Mouse (Mus musculus): ENCODE data around the gene Mthfr. TPM values are rescaled to one million over a fixed set of nuclear protein-coding genes. Genes with fewer than 3 reads are reported as not detected.
A peak's percentile ranks its signal among the peaks of the same experiment; 100 is the strongest.

Mthfr gene
- polyA plus RNA-seq, 2 experiments, result 7.0 to 9.2 TPM

GRCm38 (mm10) chr4:148083176-148083899, 44.5 kb downstream of the Mthfr start:
- ATAC-seq (ENCODE audit: insufficient read depth) (peak; percentile 11; the same call in 1 of the 2 replicates), DNase-seq (ENCODE audit: low read depth in 3 of 3, low spot score in 3 of 3) (no peak)
- H3K4me2 ChIP-seq (ENCODE audit: low read depth), result peak overlapping the region; percentile 53
- H3K4me1 ChIP-seq (replicated peaks; ENCODE audit: control insufficient read depth in 2 of 2, insufficient read depth in 2 of 2, low read length in 1 of 2), result peaks cover 21 to 39% of the 10 kb centered on the region in 2 experiments
- peak overlapping the region; percentile 38; the same call in 1 of the 2 replicates for H3K9ac ChIP-seq (replicated peaks)
- no peaks in the 10 kb centered on the region for H3K9me3 ChIP-seq (ENCODE audit: control insufficient read depth, low read length)
- H3K36me3 ChIP-seq (replicated peaks; ENCODE audit: control insufficient read depth, insufficient read depth, low read depth), result no peaks in the 10 kb centered on the region
- H3K4me3 ChIP-seq (ENCODE audit: insufficient read depth in 1 of 2, low read depth in 2 of 2, low read length in 2 of 2), result no peak overlapping the region
- TF ChIP-seq CTCF (IDR thresholded peaks at IDR 0.05; ENCODE audit: low read depth) (no peak), EP300 (IDR thresholded peaks at IDR 0.05; ENCODE audit: low read depth) (no peak)
- WGBS (ENCODE audit: insufficient replicate concordance), result 24% methylated on average over 21 of the region's 21 CpGs
- H3K27ac ChIP-seq, result peak overlapping the region; percentile 63
- no peaks in the 10 kb centered on the region for H3K27me3 ChIP-seq (ENCODE audit: control insufficient read depth, insufficient read depth, low read length)

GRCm38 (mm10) chr4:148084261-148084714, 45.4 kb downstream of the Mthfr start:
- 32% methylated on average over 7 of the region's 8 CpGs for WGBS (ENCODE audit: insufficient replicate concordance)
- H3K27ac ChIP-seq, result no peak overlapping the region
- no peak for DNase-seq (ENCODE audit: low read depth in 3 of 3, low spot score in 3 of 3)

GRCm38 (mm10) chr4:148085131-148085906, 46.4 kb downstream of the Mthfr start:
- 52% methylated on average over 10 of the region's 10 CpGs for WGBS (ENCODE audit: insufficient replicate concordance)
- Histone ChIP-seq H3K36me3 (replicated peaks; ENCODE audit: control insufficient read depth, insufficient read depth, low read depth) (no peaks in the 10 kb centered on the region), H3K9me3 (ENCODE audit: control insufficient read depth, low read length) (no peaks in the 10 kb centered on the region), H3K4me2 (ENCODE audit: low read depth) (0 out of 2 replicates have a peak overlapping the region, but pooled peaks have one; percentile 4), H3K27ac (no peak overlapping the region), H3K4me1 (replicated peaks; ENCODE audit: control insufficient read depth in 2 of 2, insufficient read depth in 2 of 2, low read length in 1 of 2) (peaks cover 21 to 39% of the 10 kb centered on the region in 2 experiments), H3K27me3 (ENCODE audit: control insufficient read depth, insufficient read depth, low read length) (no peaks in the 10 kb centered on the region), H3K9ac (replicated peaks) (no peak overlapping the region), H3K4me3 (ENCODE audit: insufficient read depth in 1 of 2, low read depth in 2 of 2, low read length in 2 of 2) (no peak overlapping the region)
- no peak for DNase-seq (ENCODE audit: low read depth in 3 of 3, low spot score in 3 of 3)
- TF ChIP-seq EP300 (IDR thresholded peaks at IDR 0.05; ENCODE audit: low read depth) (no peak), CTCF (IDR thresholded peaks at IDR 0.05; ENCODE audit: low read depth) (no peak)
- no peak for ATAC-seq (ENCODE audit: insufficient read depth)

More at GRCm38 (mm10) chr4:148084261-148084714, 45.4 kb downstream of the Mthfr start:
- no peak overlapping the region for H3K9ac ChIP-seq (replicated peaks)
- H3K4me3 ChIP-seq (ENCODE audit: insufficient read depth in 1 of 2, low read depth in 2 of 2, low read length in 2 of 2), result no peak overlapping the region
- ATAC-seq (ENCODE audit: insufficient read depth), result no peak
- no peaks in the 10 kb centered on the region for H3K36me3 ChIP-seq (replicated peaks; ENCODE audit: control insufficient read depth, insufficient read depth, low read depth)
- no peaks in the 10 kb centered on the region for H3K27me3 ChIP-seq (ENCODE audit: control insufficient read depth, insufficient read depth, low read length)
- H3K4me1 ChIP-seq (replicated peaks; ENCODE audit: control insufficient read depth in 2 of 2, insufficient read depth in 2 of 2, low read length in 1 of 2), result peaks cover 21 to 39% of the 10 kb centered on the region in 2 experiments
- no peak for TF ChIP-seq EP300 (IDR thresholded peaks at IDR 0.05; ENCODE audit: low read depth)
- TF ChIP-seq CTCF (IDR thresholded peaks at IDR 0.05; ENCODE audit: low read depth), result no peak
- H3K4me2 ChIP-seq (ENCODE audit: low read depth), result peak overlapping the region; percentile 38
- no peaks in the 10 kb centered on the region for H3K9me3 ChIP-seq (ENCODE audit: control insufficient read depth, low read length)

GRCm38 (mm10) chr4:148085907-148086305, 47.0 kb downstream of the Mthfr start:
- TF ChIP-seq CTCF (IDR thresholded peaks at IDR 0.05; ENCODE audit: low read depth), result no peak
- no peak for TF ChIP-seq EP300 (IDR thresholded peaks at IDR 0.05; ENCODE audit: low read depth)
- no peak overlapping the region for H3K4me3 ChIP-seq (ENCODE audit: insufficient read depth in 1 of 2, low read depth in 2 of 2, low read length in 2 of 2)
- DNase-seq (ENCODE audit: low read depth in 3 of 3, low spot score in 3 of 3), result no peak
- peaks cover 21 to 39% of the 10 kb centered on the region in 2 experiments for H3K4me1 ChIP-seq (replicated peaks; ENCODE audit: control insufficient read depth in 2 of 2, insufficient read depth in 2 of 2, low read length in 1 of 2)
- no peak overlapping the region for H3K4me2 ChIP-seq (ENCODE audit: low read depth)
- no peaks in the 10 kb centered on the region for H3K27me3 ChIP-seq (ENCODE audit: control insufficient read depth, insufficient read depth, low read length)
- H3K9me3 ChIP-seq (ENCODE audit: control insufficient read depth, low read length), result no peaks in the 10 kb centered on the region
- no peaks in the 10 kb centered on the region for H3K36me3 ChIP-seq (replicated peaks; ENCODE audit: control insufficient read depth, insufficient read depth, low read depth)
- WGBS (ENCODE audit: insufficient replicate concordance), result 69% methylated on average over 3 of the region's 3 CpGs
- no peak overlapping the region for H3K27ac ChIP-seq
- H3K9ac ChIP-seq (replicated peaks), result no peak overlapping the region
- ATAC-seq (ENCODE audit: insufficient read depth), result no peak

All from liver, embryonic 14.5 days (tissue).